Mouse (Mus musculus) central nervous system, embryonic 11.5 days (tissue): ENCODE results near the gene Pde6d. TPM values are rescaled to one million over a fixed set of nuclear protein-coding genes. Genes with fewer than 3 reads are reported as not detected.

ENCODE experiments used
- polyA plus RNA-seq: library from polyadenylated mRNA; depleted of rRNA; stranded (reverse); fragments of >200 nt; gene quantifications from 2 replicates; pipeline ENCODE4 v1.2.3, GENCODE M21; 2012; rRNA removed

Gene Pde6d
- polyA plus RNA-seq, result 55.6 and 63.1 TPM in 2 replicates

GRCm38 (mm10) chr1:86582451-86583096, at the start of gene Pde6d, which contains the start of gene Cops7b:
Pde6d (minus strand) TSS chr1:86582629.
Cops7b (plus strand) TSS chr1:86582904.

GRCm38 (mm10) chr1:86526116-86526788, 56.2 kb downstream of the Pde6d start, which contains the start of gene Ptma:
Ptma (plus strand) TSS chr1:86526726.

Other genes with a start within 250 kb of the Pde6d start
- 382 and 1,606 TPM in 2 replicates for gene Ncl, start 223.2 kb downstream of the Pde6d start, polyA plus RNA-seq
- gene Nmur1, start 156.4 kb downstream of the Pde6d start, polyA plus RNA-seq, result 0.16 TPM in 1 of 2 replicates, not detected in the other
- gene Tex44, start 156.3 kb downstream of the Pde6d start, polyA plus RNA-seq, result 0.04 TPM in 1 of 2 replicates, not detected in the other
- gene Ptma, start 55.9 kb downstream of the Pde6d start, polyA plus RNA-seq, result 4,745 and 9,351 TPM in 2 replicates
- gene Cops7b, start 275 bp upstream of the Pde6d start, polyA plus RNA-seq, result 51.9 and 65.0 TPM in 2 replicates
- 0.29 and 1.7 TPM in 2 replicates for gene Nppc, start 87.9 kb upstream of the Pde6d start, polyA plus RNA-seq
- 24.6 and 27.3 TPM in 2 replicates for gene Dis3l2, start 121.2 kb upstream of the Pde6d start, polyA plus RNA-seq